Mouse (Mus musculus): Measurements from ENCODE around the gene Meis2. TPM values are rescaled to one million over a fixed set of nuclear protein-coding genes. Genes with fewer than 3 reads are reported as not detected.

The Meis2 gene
- 40.4 TPM for polyA plus RNA-seq (2014; fragmentation: Illumina TruSeq; extraction: RNeasy Lipid Tissue Mini Kit (QIAGEN cat#74804); ENCODE audit: low read depth, low replicate concordance)

DNA sequence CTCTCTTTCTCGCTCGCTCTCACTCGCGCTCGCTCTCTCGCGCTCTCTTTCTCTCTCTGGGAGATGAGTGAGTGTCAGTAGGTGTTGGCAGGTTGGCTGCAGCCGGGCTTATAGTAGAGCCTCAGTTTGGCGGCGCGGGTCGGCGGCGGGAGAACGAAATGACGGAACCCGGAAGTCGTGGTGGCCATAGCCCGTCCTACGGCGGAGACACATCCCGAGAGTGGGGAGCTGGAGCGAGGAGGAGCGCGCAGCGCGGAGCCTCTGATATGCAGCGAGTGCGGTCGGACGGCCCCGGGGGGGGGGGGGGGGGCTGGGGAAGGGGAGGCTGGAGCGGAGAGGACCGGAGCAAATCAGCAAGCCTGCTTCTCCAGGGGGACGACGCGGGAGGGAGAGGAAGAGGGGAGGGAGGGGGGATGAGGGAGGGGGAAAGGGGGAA lies at the start of gene Meis2:
Gene Meis2, minus strand, starts transcription at position 270 of the 436 bp plus-strand sequence.

